Mouse (Mus musculus) liver, postnatal 0 days (tissue): Measurements from ENCODE around the gene Setdb1.
"Not testable (repeated sequence)": the region's sequence is repeated elsewhere in the genome, so short reads cannot be mapped to it uniquely, and the experiment has no call there.

Source experiments
- CTCF ChIP-seq: sonication (generic); IDR thresholded peaks from 2 replicates; pipeline ENCODE4 v1.5.1; 2016; ENCODE audit warnings: antibody characterized with exemption, low read depth
- EP300 ChIP-seq: IDR thresholded peaks from 2 replicates; pipeline ENCODE4 v1.6.1; 2016; ENCODE audit warnings: antibody characterized with exemption, low read depth, mild to moderate bottlenecking

GRCm38 (mm10) chr3:95355911-95356544 lies 974 bp downstream of the Setdb1 start:
- TF ChIP-seq CTCF, EP300: not testable (repeated sequence)
